ENCODE assay signal across 12 mouse cellular contexts in the genomic region with DNA sequence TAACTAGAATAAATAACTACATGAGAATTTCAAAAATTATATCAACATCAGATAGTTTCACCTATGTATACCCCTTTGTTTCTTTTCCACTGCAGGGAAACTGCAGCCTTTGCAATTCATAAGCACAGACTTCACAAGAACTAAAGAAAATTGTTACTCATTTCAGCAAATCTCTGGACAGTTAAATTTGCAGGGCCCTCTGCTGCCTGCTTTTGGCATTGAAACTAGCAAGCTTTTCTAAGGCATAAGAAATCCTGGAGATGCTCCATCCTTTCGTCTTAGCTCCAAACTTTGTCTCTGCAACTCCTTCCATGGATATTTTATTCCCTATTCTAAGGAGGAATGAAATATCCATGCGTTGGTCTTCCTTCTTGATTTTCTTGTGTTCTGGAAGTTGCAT.
DNase-seq lines count a peak whose midpoint lies in the region; ATAC-seq and TF ChIP-seq lines count a peak whose summit lies in the region.
"Had no signal": no experiment of that assay in that cellular context is flagged by ENCODE, and none has a peak within 500 bp of the region (broad histone marks: within the 10 kb centered on the region; RNA-seq: fewer than 3 reads in every experiment).

No protein-coding gene starts in this region.

- no peaks in the 10 kb centered on the region for H3K9me3 ChIP-seq in hindbrain, embryonic 14.5 days (ENCODE audit: control insufficient read depth, low read length)
- no peaks in the 10 kb centered on the region for H3K9me3 ChIP-seq in hindbrain, embryonic 16.5 days (ENCODE audit: control insufficient read depth, low read length)
- H3K9me3 ChIP-seq in midbrain, embryonic 14.5 days (ENCODE audit: control insufficient read depth, low read length): no peaks in the 10 kb centered on the region
- no peaks in the 10 kb centered on the region for H3K9me3 ChIP-seq in midbrain, embryonic 13.5 days
- H3K9me3 ChIP-seq: liver, embryonic 12.5 days had no signal

- CTCF ChIA-PET in Patski (lab: Charles Lee): no interaction called here

- H3K9ac ChIP-seq in hindbrain, embryonic 14.5 days: no peak overlapping the region
- no peak overlapping the region for H3K9ac ChIP-seq in hindbrain, embryonic 16.5 days (ENCODE audit: low read depth, low read length)
- no peak overlapping the region for H3K9ac ChIP-seq in midbrain, embryonic 14.5 days (replicated peaks; ENCODE audit: low read length)
- no peak overlapping the region for H3K9ac ChIP-seq in midbrain, embryonic 13.5 days (replicated peaks)
- H3K9ac ChIP-seq: liver, embryonic 12.5 days had no signal

- H3K36me3 ChIP-seq in hindbrain, embryonic 14.5 days (replicated peaks; ENCODE audit: control insufficient read depth, insufficient read depth): no peaks in the 10 kb centered on the region
- no peaks in the 10 kb centered on the region for H3K36me3 ChIP-seq in hindbrain, embryonic 16.5 days (ENCODE audit: control insufficient read depth, insufficient read depth, low read length)
- no peaks in the 10 kb centered on the region for H3K36me3 ChIP-seq in midbrain, embryonic 14.5 days (ENCODE audit: control insufficient read depth, insufficient read depth, low read length)
- no peaks in the 10 kb centered on the region for H3K36me3 ChIP-seq in midbrain, embryonic 13.5 days
- H3K36me3 ChIP-seq: liver, embryonic 12.5 days had no signal

- in situ Hi-C loops in Patski (cut with MboI; ENCODE audit: low pct_unique_long_range_greater_than_20kb): loop anchor here (25.0 kb wide), 1 partner anchor 859 kb away; no protein-coding TSS in a partner anchor

- no peak for ATAC-seq in hindbrain, embryonic 14.5 days (ENCODE audit: low FRiP score)
- ATAC-seq in hindbrain, embryonic 16.5 days: no peak
- ATAC-seq in midbrain, embryonic 14.5 days (ENCODE audit: low FRiP score, low TSS enrichment): no peak
- ATAC-seq in midbrain, embryonic 13.5 days: no peak
- ATAC-seq in Patski: no peak
- ATAC-seq: inflammation-experienced regulatory T-cells, adult 6 months; liver, embryonic 12.5 days had no signal

- H3K4me1 ChIP-seq in hindbrain, embryonic 14.5 days (replicated peaks; ENCODE audit: control insufficient read depth, insufficient read depth, low read length): no peaks in the 10 kb centered on the region
- H3K4me1 ChIP-seq in hindbrain, embryonic 16.5 days (ENCODE audit: control insufficient read depth, insufficient read depth, low read depth, low read length): no peaks in the 10 kb centered on the region
- no peaks in the 10 kb centered on the region for H3K4me1 ChIP-seq in midbrain, embryonic 14.5 days (ENCODE audit: control insufficient read depth, insufficient read depth, low read length)
- H3K4me1 ChIP-seq in midbrain, embryonic 13.5 days (replicated peaks): no peaks in the 10 kb centered on the region
- H3K4me1 ChIP-seq: liver, embryonic 12.5 days had no signal

- no peaks in the 10 kb centered on the region for H3K27me3 ChIP-seq in hindbrain, embryonic 14.5 days (ENCODE audit: control insufficient read depth, insufficient read depth, low read length)
- H3K27me3 ChIP-seq in hindbrain, embryonic 16.5 days (replicated peaks; ENCODE audit: control insufficient read depth, insufficient read depth, low read length): no peaks in the 10 kb centered on the region
- H3K27me3 ChIP-seq in midbrain, embryonic 14.5 days (ENCODE audit: control insufficient read depth, insufficient read depth, low read length): no peaks in the 10 kb centered on the region
- H3K27me3 ChIP-seq in midbrain, embryonic 13.5 days: no peaks in the 10 kb centered on the region
- peaks cover 19% of the 10 kb centered on the region for H3K27me3 ChIP-seq in Patski
- H3K27me3 ChIP-seq: liver, embryonic 12.5 days had no signal

- no peak overlapping the region for H3K4me2 ChIP-seq in hindbrain, embryonic 14.5 days (replicated peaks)
- no peak overlapping the region for H3K4me2 ChIP-seq in hindbrain, embryonic 16.5 days (ENCODE audit: low read length)
- no peak overlapping the region for H3K4me2 ChIP-seq in midbrain, embryonic 14.5 days (ENCODE audit: low read length)
- no peak overlapping the region for H3K4me2 ChIP-seq in midbrain, embryonic 13.5 days (replicated peaks)
- H3K4me2 ChIP-seq: liver, embryonic 12.5 days had no signal

- intact Hi-C loops in left cerebral cortex, postnatal 4 days (cut with DNase I): no loop called here
- intact Hi-C loops in gastrocnemius, postnatal 36 days (cut with DNase I): no loop called here

- no peak overlapping the region for H3K4me3 ChIP-seq in hindbrain, embryonic 14.5 days (replicated peaks; ENCODE audit: low read length)
- H3K4me3 ChIP-seq in hindbrain, embryonic 16.5 days (ENCODE audit: low read length): no peak overlapping the region
- H3K4me3 ChIP-seq in midbrain, embryonic 14.5 days (replicated peaks; ENCODE audit: low read depth, low read length): no peak overlapping the region
- H3K4me3 ChIP-seq in midbrain, embryonic 13.5 days (replicated peaks): no peak overlapping the region
- H3K4me3 ChIP-seq: liver, embryonic 12.5 days had no signal

- peak; percentile 20 for TF ChIP-seq CTCF in Patski (IDR thresholded peaks at IDR 0.05)

- no peak overlapping the region for H3K27ac ChIP-seq in hindbrain, embryonic 14.5 days
- H3K27ac ChIP-seq in hindbrain, embryonic 16.5 days (ENCODE audit: low read depth, low read length): no peak overlapping the region
- H3K27ac ChIP-seq in midbrain, embryonic 14.5 days (replicated peaks; ENCODE audit: low read depth, low read length): no peak overlapping the region
- H3K27ac ChIP-seq in midbrain, embryonic 13.5 days: no peak overlapping the region
- H3K27ac ChIP-seq: liver, embryonic 12.5 days had no signal

- POLR2A ChIA-PET in Patski (lab: Charles Lee): no interaction called here

- DNase-seq in hindbrain, embryonic 14.5 days (ENCODE audit: low spot score): peak; percentile 43
- DNase-seq in midbrain, embryonic 14.5 days: peak; percentile 47
- no peak for DNase-seq in Patski (ENCODE audit: low read depth, low spot score)
- peak; percentile 1 for DNase-seq in left cerebral cortex, postnatal 4 days
- DNase-seq in heart, adult 11 months: no peak
- no peak for DNase-seq in gastrocnemius, postnatal 36 days
- DNase-seq: cerebellum, adult 8-10 months; lung, postnatal 4 days had no signal

- WGBS in hindbrain, embryonic 14.5 days: 58% methylated on average over 2 of the region's 2 CpGs
- WGBS in hindbrain, embryonic 16.5 days: 76% methylated on average over 2 of the region's 2 CpGs
- 71% methylated on average over 2 of the region's 2 CpGs for WGBS in midbrain, embryonic 14.5 days
- WGBS in midbrain, embryonic 13.5 days: 73% methylated on average over 2 of the region's 2 CpGs

Comparison
In these comparisons a context has a peak if more than half of its experiments do, and no peak if none do; other contexts are left out.
1. DNase-seq: peak in hindbrain, embryonic 14.5 days (single experiment), midbrain, embryonic 14.5 days (single experiment) and left cerebral cortex, postnatal 4 days (single experiment); none in Patski (single experiment), heart, adult 11 months (single experiment) and gastrocnemius, postnatal 36 days (0 of 2).